Mouse (Mus musculus): ENCODE results near the gene Wdr82.

DNA sequence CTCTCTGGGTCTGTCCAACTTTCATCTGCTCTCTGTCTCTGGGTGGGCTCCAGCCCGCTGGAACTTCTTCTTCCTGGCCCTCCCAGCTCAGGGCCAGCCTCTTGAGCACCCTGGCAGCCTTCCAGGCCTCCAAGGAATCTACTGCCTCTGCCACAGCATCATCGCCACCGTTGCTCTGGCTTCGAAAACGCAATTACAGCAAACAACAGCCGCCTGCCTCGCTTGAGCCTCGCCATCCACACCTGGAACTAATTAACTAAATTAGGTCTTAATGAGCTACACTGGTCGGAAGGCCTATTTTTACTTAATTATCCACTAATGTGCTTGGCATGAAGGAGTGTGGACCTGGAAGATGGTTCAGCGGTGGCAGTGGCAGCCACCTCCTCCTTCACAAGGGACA lies 31.0 kb upstream of the Wdr82 start:
- no peak for TF ChIP-seq CTCF (IDR thresholded peaks at IDR 0.05; ENCODE audit: low read depth)
- no peak for TF ChIP-seq EP300 (IDR thresholded peaks at IDR 0.05; ENCODE audit: low read depth)
